Mouse (Mus musculus): ENCODE measurements around the gene Rabac1. TPM values are rescaled to one million over a fixed set of nuclear protein-coding genes. Genes with fewer than 3 reads are reported as not detected.

Gene Rabac1
- 56.4 and 58.7 TPM in 2 replicates for polyA plus RNA-seq (2015; fragmentation: Nextera tagmentation; extraction: Ambion mirVana)

- peak within 1 kb of the TSS; percentile 64 for H3K4me3 ChIP-seq (ENCODE audit: low read depth, low read length)
- no peaks in the 10 kb centered on the region for H3K9me3 ChIP-seq (replicated peaks; ENCODE audit: control insufficient read depth, low read length)
- WGBS (ENCODE audit: insufficient replicate concordance): under 1% methylated on average over 45 of the region's 45 CpGs
- no peaks in the 10 kb centered on the region for H3K36me3 ChIP-seq (ENCODE audit: control insufficient read depth, insufficient read depth)
- peak; percentile 94 for ATAC-seq (ENCODE audit: low read depth)
- peak within 1 kb of the TSS; percentile 69 for H3K4me2 ChIP-seq (ENCODE audit: low read depth, low read length)
- peaks cover 13% of the 10 kb centered on the region for H3K4me1 ChIP-seq (ENCODE audit: control insufficient read depth, low read depth, low read length)
- peak within 1 kb of the TSS; percentile 56 for H3K9ac ChIP-seq (ENCODE audit: low read depth, low read length)
- H3K27me3 ChIP-seq (ENCODE audit: control insufficient read depth, insufficient read depth, low read depth, low read length): no peaks in the 10 kb centered on the region
- H3K27ac ChIP-seq (ENCODE audit: low read length): peak within 1 kb of the TSS; percentile 30
Measured at GRCm38 (mm10) chr7:24971972-24972893, at the start of gene Rabac1. Gene Rabac1, minus strand, starts transcription at chr7:24972754.

DNA sequence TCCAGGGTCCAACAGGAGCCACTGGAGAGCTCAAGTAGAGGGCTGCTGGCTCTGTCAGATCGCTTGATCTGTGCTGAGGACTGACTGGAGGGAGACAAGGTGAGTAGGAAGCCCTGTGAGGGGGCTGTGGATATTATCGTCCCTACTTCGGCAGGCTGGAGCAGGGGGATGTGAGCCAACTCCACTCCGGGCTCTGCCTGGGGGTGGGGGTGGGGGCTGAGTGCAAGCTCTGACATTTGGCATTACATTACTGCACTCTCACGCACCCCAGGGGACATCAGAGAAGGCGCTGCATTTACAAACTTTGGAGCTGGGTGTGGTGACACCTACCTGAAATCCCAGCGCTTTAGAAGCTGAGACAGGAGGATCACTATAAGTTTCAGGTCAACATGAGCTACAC is 39.0 kb upstream of the Rabac1 start:
- no peak overlapping the region for H3K9ac ChIP-seq (ENCODE audit: low read depth, low read length)
- H3K36me3 ChIP-seq (ENCODE audit: control insufficient read depth, insufficient read depth): no peaks in the 10 kb centered on the region
- no peak for ATAC-seq (ENCODE audit: low read depth)
- H3K4me3 ChIP-seq (ENCODE audit: low read depth, low read length): no peak overlapping the region
- no peaks in the 10 kb centered on the region for H3K9me3 ChIP-seq (replicated peaks; ENCODE audit: control insufficient read depth, low read length)
- no peak overlapping the region for H3K4me2 ChIP-seq (ENCODE audit: low read depth, low read length)
- H3K27ac ChIP-seq (ENCODE audit: low read length): no peak overlapping the region
- H3K27me3 ChIP-seq (ENCODE audit: control insufficient read depth, insufficient read depth, low read depth, low read length): peaks cover 49% of the 10 kb centered on the region
- 56% methylated on average over 7 of the region's 7 CpGs for WGBS (ENCODE audit: insufficient replicate concordance)
- no peaks in the 10 kb centered on the region; the same call in 1 of the 2 replicates for H3K4me1 ChIP-seq (ENCODE audit: control insufficient read depth, low read depth, low read length)

DNA sequence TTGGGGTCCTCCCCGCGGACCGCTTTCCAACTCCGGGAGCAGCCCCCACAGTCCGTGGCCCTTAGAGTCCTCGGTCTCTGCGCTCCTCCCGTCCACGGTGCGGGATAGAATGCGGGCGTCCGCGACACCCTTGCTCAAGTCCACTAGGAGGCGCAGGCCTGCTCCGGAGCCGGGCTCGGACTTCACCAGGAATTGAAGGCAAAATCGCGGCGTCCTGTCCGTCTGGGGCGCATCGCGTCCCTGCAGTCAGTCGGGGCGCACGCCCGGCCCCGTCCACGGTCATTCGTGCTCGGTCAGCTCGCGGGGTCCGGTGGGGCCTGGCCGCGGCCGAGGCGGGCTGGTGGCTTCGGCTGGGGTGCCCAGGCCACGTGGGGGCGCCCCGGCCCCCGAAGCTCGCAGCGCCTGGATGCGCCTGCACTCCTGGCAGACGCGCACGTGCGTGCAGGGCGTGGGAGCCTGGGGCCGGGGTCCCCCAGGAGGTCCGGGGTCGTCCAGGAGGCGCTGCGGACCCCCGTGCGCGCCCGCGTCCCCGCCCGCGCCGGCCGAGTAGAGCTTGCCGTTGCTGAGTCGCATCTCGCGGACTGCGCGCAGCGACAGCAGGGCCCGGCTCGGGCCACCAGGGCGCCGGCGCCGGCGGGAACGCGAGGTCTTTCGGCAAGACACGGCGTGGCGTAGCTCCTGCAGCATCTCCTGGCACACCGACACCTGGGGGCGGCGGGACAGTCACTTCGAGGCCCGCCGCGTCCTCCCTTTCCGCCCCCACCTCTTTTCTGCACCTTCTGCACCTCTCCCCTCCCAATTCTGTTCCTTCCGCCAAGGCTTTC is 37.7 kb upstream of the Rabac1 start:
- H3K4me2 ChIP-seq (ENCODE audit: low read depth, low read length): peak overlapping the region; percentile 53
- WGBS (ENCODE audit: insufficient replicate concordance): 1% methylated on average over 90 of the region's 97 CpGs
- ATAC-seq (ENCODE audit: low read depth): no peak

GRCm38 (mm10) chr7:25009099-25009700 is 36.6 kb upstream of the Rabac1 start:
- H3K27ac ChIP-seq (ENCODE audit: low read length): no peak overlapping the region
- peaks cover 70% of the 10 kb centered on the region for H3K27me3 ChIP-seq (ENCODE audit: control insufficient read depth, insufficient read depth, low read depth, low read length)
- H3K9me3 ChIP-seq (replicated peaks; ENCODE audit: control insufficient read depth, low read length): no peaks in the 10 kb centered on the region
- H3K9ac ChIP-seq (ENCODE audit: low read depth, low read length): no peak overlapping the region
- no peaks in the 10 kb centered on the region; the same call in 1 of the 2 replicates for H3K4me1 ChIP-seq (ENCODE audit: control insufficient read depth, low read depth, low read length)
- no peak overlapping the region for H3K4me2 ChIP-seq (ENCODE audit: low read depth, low read length)
- H3K4me3 ChIP-seq (ENCODE audit: low read depth, low read length): no peak overlapping the region
- 13% methylated on average over 20 of the region's 20 CpGs for WGBS (ENCODE audit: insufficient replicate concordance)
- H3K36me3 ChIP-seq (ENCODE audit: control insufficient read depth, insufficient read depth): no peaks in the 10 kb centered on the region
- no peak for ATAC-seq (ENCODE audit: low read depth)

More for the DNA sequence above, 37.7 kb upstream of the Rabac1 start:
- H3K36me3 ChIP-seq (ENCODE audit: control insufficient read depth, insufficient read depth): no peaks in the 10 kb centered on the region
- H3K9ac ChIP-seq (ENCODE audit: low read depth, low read length): no peak overlapping the region
- no peaks in the 10 kb centered on the region for H3K9me3 ChIP-seq (replicated peaks; ENCODE audit: control insufficient read depth, low read length)
- H3K27me3 ChIP-seq (ENCODE audit: control insufficient read depth, insufficient read depth, low read depth, low read length): peaks cover 62% of the 10 kb centered on the region
- H3K27ac ChIP-seq (ENCODE audit: low read length): no peak overlapping the region
- no peaks in the 10 kb centered on the region; the same call in 1 of the 2 replicates for H3K4me1 ChIP-seq (ENCODE audit: control insufficient read depth, low read depth, low read length)
- peak overlapping the region; percentile 26 for H3K4me3 ChIP-seq (ENCODE audit: low read depth, low read length)

- no peaks in the 10 kb centered on the region for H3K36me3 ChIP-seq (ENCODE audit: control insufficient read depth, insufficient read depth)
- no peak overlapping the region for H3K4me3 ChIP-seq (ENCODE audit: low read depth, low read length)
- peaks cover 73% of the 10 kb centered on the region for H3K27me3 ChIP-seq (ENCODE audit: control insufficient read depth, insufficient read depth, low read depth, low read length)
- H3K27ac ChIP-seq (ENCODE audit: low read length): no peak overlapping the region
- no peak for ATAC-seq (ENCODE audit: low read depth)
- H3K4me2 ChIP-seq (ENCODE audit: low read depth, low read length): no peak overlapping the region
- WGBS (ENCODE audit: insufficient replicate concordance): 2% methylated on average over 17 of the region's 17 CpGs
- no peaks in the 10 kb centered on the region; the same call in 1 of the 2 replicates for H3K4me1 ChIP-seq (ENCODE audit: control insufficient read depth, low read depth, low read length)
- H3K9me3 ChIP-seq (replicated peaks; ENCODE audit: control insufficient read depth, low read length): no peaks in the 10 kb centered on the region
- H3K9ac ChIP-seq (ENCODE audit: low read depth, low read length): no peak overlapping the region
Measured at GRCm38 (mm10) chr7:25008635-25009034, 36.1 kb upstream of the Rabac1 start.

DNA sequence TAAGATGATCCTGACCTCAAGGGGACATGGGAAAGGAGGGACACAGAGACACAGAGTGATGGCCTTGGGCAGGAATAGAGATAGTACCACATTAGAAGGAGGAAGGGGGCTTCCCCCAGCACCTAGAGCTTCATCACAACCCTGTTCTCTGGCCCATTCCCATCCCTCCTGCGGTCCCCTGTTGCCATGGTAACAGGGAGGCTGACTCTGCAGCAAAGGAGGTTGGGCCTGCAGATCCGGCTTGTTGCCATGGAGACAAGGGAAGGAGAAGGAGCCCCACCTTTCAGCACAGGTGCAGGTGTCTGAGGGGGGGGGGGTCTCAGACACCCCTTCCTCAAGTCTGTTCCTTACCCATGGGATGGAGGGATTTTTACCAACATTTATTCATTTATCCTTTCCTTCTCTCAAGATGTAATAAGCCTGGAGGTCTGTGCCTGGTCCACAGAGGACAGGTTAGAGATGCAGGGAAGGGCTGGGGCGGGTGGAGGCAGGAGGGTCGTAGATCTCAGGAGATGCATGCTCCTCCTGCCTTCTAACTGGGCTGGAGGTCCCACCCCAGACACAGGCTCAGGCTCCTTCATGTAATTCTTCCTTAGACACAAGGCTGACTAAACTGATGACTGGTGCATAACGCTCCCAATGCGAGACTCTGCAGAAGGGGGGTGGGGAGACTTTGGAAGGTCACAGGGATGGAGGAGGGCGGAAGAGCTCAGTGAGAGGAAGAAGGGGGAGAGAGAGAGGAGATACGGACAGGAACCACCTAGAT is 35.2 kb upstream of the Rabac1 start:
- H3K9me3 ChIP-seq (replicated peaks; ENCODE audit: control insufficient read depth, low read length): no peaks in the 10 kb centered on the region
- H3K4me1 ChIP-seq (ENCODE audit: control insufficient read depth, low read depth, low read length): no peaks in the 10 kb centered on the region; the same call in 1 of the 2 replicates
- 26% methylated on average over 8 of the region's 8 CpGs for WGBS (ENCODE audit: insufficient replicate concordance)
- no peak for ATAC-seq (ENCODE audit: low read depth)
- H3K9ac ChIP-seq (ENCODE audit: low read depth, low read length): no peak overlapping the region
- no peak overlapping the region for H3K4me2 ChIP-seq (ENCODE audit: low read depth, low read length)
- no peak overlapping the region for H3K4me3 ChIP-seq (ENCODE audit: low read depth, low read length)
- no peak overlapping the region for H3K27ac ChIP-seq (ENCODE audit: low read length)
- H3K27me3 ChIP-seq (ENCODE audit: control insufficient read depth, insufficient read depth, low read depth, low read length): peaks cover 77% of the 10 kb centered on the region
- H3K36me3 ChIP-seq (ENCODE audit: control insufficient read depth, insufficient read depth): no peaks in the 10 kb centered on the region

DNA sequence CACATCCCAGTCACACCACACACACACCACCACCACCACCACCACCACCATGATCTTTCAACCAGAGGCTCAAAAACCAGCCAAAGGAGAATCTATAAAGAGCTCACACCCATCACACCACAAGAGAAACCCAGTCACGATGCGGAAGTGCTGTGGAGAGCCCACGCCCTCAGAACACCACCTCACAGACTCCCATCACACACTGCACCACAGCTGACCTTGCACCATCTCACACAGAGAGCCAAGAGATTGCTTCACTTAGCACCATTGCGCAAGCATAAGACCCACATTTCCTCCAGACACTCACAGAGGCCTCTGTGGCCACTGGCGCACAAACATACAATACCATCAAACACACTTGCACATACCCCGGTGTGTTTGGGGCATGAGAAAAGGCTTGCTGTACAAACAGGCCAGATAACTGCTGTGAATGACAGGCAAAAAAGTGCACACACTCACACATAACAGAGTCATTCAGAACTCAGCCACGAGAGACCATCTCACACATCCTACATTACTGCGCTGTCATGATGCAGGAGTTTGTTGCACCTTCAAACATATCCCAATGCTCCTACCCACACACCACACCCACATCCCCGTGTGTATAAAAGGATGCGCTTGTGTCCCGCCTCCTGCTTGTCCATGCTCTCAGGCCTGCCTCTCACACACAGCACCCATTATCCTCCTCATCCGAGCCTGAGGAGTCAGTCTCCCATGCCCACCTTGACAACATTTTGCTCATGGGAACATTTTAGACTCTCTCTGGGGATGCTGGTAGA is 34.2 kb upstream of the Rabac1 start:
- H3K4me2 ChIP-seq (ENCODE audit: low read depth, low read length): no peak overlapping the region

More for the DNA sequence above, 34.2 kb upstream of the Rabac1 start:
- no peak overlapping the region for H3K27ac ChIP-seq (ENCODE audit: low read length)
- H3K9me3 ChIP-seq (replicated peaks; ENCODE audit: control insufficient read depth, low read length): no peaks in the 10 kb centered on the region
- no peaks in the 10 kb centered on the region for H3K36me3 ChIP-seq (ENCODE audit: control insufficient read depth, insufficient read depth)
- no peaks in the 10 kb centered on the region; the same call in 1 of the 2 replicates for H3K4me1 ChIP-seq (ENCODE audit: control insufficient read depth, low read depth, low read length)
- peaks cover 75% of the 10 kb centered on the region for H3K27me3 ChIP-seq (ENCODE audit: control insufficient read depth, insufficient read depth, low read depth, low read length)
- no peak overlapping the region for H3K9ac ChIP-seq (ENCODE audit: low read depth, low read length)
- 45% methylated on average over 12 of the region's 12 CpGs for WGBS (ENCODE audit: insufficient replicate concordance)
- no peak overlapping the region for H3K4me3 ChIP-seq (ENCODE audit: low read depth, low read length)
- ATAC-seq (ENCODE audit: low read depth): peak; percentile 17; the same call in 1 of the 2 replicates

Data from liver, embryonic 16.5 days (tissue).